Mouse (Mus musculus): ENCODE results near the gene Slc5a2. TPM values are rescaled to one million over a fixed set of nuclear protein-coding genes. Genes with fewer than 3 reads are reported as not detected.
A peak's percentile ranks its signal among the peaks of the same experiment; 100 is the strongest.

The Slc5a2 gene
- total and polyA plus RNA-seq, 2 experiments from 2014 or later, result 0.38 TPM; not detected in 1

DNA sequence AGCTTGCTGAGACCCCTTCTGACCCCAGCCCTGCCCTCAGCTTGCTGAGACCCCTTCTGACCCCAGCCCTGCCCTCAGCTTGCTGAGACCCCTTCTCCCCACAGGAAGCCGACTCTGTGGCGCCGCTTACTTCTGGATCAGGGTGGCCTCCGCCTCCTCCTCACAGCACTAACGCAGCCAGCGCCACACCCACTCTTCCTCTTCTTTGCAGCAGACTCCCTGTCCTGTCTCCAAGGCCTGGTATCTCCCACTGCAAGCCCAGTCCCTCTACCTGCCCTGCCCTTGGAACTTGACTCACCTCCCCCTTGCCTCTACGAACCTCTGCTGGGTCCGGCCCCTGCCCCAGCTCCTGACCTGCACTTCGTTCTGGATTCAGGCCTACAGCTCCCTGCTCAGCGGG is 21.5 kb upstream of the Slc5a2 start:
- ATAC-seq (no peak), DNase-seq (ENCODE audit: low spot score) (no peak)
- Histone ChIP-seq H3K36me3 (ENCODE audit: insufficient read depth, low read length) (peaks cover 41% of the 10 kb centered on the region), H3K9ac (replicated peaks; ENCODE audit: low read length) (no peak overlapping the region), H3K27me3 (ENCODE audit: insufficient read depth, low read length) (no peaks in the 10 kb centered on the region), H3K4me1 (ENCODE audit: insufficient read depth, low read length) (peaks cover 5% of the 10 kb centered on the region; the same call in 1 of the 2 replicates), H3K27ac (no peak overlapping the region), H3K4me3 (ENCODE audit: low read length) (no peak overlapping the region), H3K9me3 (ENCODE audit: low read length) (no peaks in the 10 kb centered on the region), H3K4me2 (ENCODE audit: low read depth, low read length) (no peak overlapping the region)
- TF ChIP-seq CTCF (IDR thresholded peaks at IDR 0.05; ENCODE audit: low read depth), result no peak
- 50% methylated on average over 10 of the region's 10 CpGs for WGBS

DNA sequence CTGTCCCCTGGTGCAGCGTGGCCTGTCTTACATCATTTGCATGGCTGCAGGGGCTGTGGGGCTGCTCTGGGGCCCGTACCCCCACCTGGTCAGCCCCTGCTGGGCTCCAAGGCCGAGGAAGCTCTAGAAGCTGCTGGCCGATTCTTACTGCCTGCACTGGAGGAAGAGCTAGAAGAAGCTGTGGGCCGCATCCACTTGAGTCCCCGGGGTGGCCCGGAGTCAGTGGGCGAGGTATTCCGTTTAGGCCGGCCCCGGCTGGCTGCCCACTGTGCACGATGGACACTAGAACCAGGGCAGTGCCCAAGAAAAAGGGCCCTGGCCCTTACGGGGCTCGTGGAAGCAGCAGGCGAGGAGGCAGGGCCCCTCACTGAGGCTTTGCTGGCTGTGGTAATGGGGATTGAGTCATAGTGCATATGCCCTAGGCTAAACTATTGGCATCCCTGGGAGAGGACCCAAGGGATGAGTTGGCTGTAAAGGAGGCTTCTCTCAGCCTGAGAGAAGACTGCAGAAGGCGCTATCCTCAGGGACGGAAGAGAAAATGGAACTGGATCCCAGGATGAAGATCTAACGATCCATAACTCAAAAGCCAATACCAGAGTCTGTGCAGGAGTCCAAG is 20.9 kb upstream of the Slc5a2 start:
- WGBS, result 84% methylated on average over 18 of the region's 18 CpGs
- DNase-seq (ENCODE audit: low spot score), result no peak
- H3K36me3 ChIP-seq (ENCODE audit: insufficient read depth, low read length), result peaks cover 41% of the 10 kb centered on the region
- TF ChIP-seq CTCF (IDR thresholded peaks at IDR 0.05; ENCODE audit: low read depth), result no peak
- no peak for ATAC-seq
- no peaks in the 10 kb centered on the region for H3K27me3 ChIP-seq (ENCODE audit: insufficient read depth, low read length)
- no peaks in the 10 kb centered on the region for H3K9me3 ChIP-seq (ENCODE audit: low read length)
- no peak overlapping the region for H3K27ac ChIP-seq
- H3K9ac ChIP-seq (replicated peaks; ENCODE audit: low read length), result no peak overlapping the region
- no peak overlapping the region for H3K4me2 ChIP-seq (ENCODE audit: low read depth, low read length)
- H3K4me1 ChIP-seq (ENCODE audit: insufficient read depth, low read length), result peaks cover 5% of the 10 kb centered on the region; the same call in 1 of the 2 replicates
- H3K4me3 ChIP-seq (ENCODE audit: low read length), result no peak overlapping the region

DNA sequence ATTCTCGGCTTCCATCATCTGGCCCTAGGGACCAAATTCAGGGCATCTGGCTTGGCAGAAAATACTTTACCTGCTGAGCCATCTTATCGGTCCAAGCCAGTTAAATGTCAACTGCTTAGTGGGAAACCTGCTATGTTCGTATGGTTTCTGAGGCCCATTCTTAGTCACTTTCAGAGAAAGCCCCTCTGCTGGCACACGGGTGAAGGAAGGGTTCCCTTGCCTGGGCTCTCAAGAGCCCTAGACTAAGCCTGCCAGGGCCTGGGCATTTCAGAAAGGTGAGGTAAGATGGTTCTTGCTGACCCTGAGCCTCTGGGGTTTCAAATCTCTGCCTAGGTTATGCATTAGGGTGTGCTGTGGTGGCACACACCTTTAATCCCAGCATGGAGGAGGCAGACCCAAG is 19.9 kb upstream of the Slc5a2 start:
- DNase-seq (ENCODE audit: low spot score), result no peak
- Histone ChIP-seq H3K4me3 (ENCODE audit: low read length) (no peak overlapping the region), H3K9me3 (ENCODE audit: low read length) (no peaks in the 10 kb centered on the region), H3K27me3 (ENCODE audit: insufficient read depth, low read length) (no peaks in the 10 kb centered on the region), H3K27ac (no peak overlapping the region), H3K9ac (replicated peaks; ENCODE audit: low read length) (no peak overlapping the region), H3K4me2 (ENCODE audit: low read depth, low read length) (no peak overlapping the region), H3K36me3 (ENCODE audit: insufficient read depth, low read length) (peaks cover 36% of the 10 kb centered on the region; the same call in 1 of the 2 replicates), H3K4me1 (ENCODE audit: insufficient read depth, low read length) (peaks cover 5% of the 10 kb centered on the region; the same call in 1 of the 2 replicates)
- WGBS, result 59% methylated on average over 4 of the region's 4 CpGs
- ATAC-seq, result no peak
- TF ChIP-seq CTCF (IDR thresholded peaks at IDR 0.05; ENCODE audit: low read depth), result no peak

DNA sequence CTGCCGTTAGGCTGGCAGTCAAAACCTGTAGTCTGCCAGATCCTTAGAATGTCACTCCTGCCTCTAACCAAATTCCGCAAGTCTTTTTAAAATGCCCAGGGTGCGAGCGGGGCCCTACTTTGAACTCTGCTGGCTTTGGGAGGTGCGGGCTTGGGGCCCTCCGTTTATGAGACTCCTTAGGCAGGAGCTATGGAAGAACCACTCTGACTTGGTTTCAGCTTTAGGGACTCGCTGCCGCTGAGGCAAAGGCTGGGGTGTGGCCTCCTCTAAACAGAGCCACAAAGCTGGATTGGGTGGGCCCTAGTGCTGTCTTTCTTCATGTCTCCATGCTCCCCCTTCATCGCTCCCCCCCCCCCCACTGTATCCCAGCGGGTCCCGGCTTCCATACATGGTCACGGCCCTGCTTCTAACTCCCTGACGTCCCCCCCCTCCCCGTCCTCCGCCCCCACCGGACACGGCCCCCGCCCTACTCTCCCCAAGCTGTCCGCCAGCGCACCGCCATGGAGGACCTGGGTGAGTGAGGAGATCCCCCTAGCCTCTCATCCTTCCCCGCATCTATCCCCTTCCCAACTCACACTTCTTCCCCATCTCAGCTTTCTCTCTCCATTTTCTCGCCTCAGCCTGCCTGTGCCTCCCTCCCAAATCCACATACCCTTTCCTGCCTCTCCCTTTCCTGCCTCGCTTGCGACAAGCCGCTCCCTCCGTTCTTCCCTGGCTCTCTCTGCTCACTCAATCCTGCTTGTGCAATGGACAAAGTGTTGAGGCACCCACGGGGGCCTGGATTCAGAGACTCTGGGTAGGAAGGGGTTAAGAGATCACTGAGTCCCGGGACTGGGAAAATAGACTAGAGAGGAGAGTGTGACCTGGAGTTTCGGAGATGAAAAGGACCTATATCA is 18.7 kb upstream of the Slc5a2 start, which contains the start of gene Tgfb1i1:
Tgfb1i1 (plus strand) TSS at position 317 of the 896 bp plus-strand sequence.
- 2% methylated on average over 26 of the region's 30 CpGs for WGBS
- TF ChIP-seq CTCF (IDR thresholded peaks at IDR 0.05; ENCODE audit: low read depth), result no peak
- Histone ChIP-seq H3K36me3 (ENCODE audit: insufficient read depth, low read length) (peaks cover 29% of the 10 kb centered on the region; the same call in 1 of the 2 replicates), H3K4me1 (ENCODE audit: insufficient read depth, low read length) (peaks cover 5% of the 10 kb centered on the region; the same call in 1 of the 2 replicates), H3K27ac (peak within 1 kb of the TSS; percentile 70), H3K9me3 (ENCODE audit: low read length) (no peaks in the 10 kb centered on the region), H3K9ac (replicated peaks; ENCODE audit: low read length) (peak within 1 kb of the TSS; percentile 59), H3K4me2 (ENCODE audit: low read depth, low read length) (peak within 1 kb of the TSS; percentile 62), H3K4me3 (ENCODE audit: low read length) (peak within 1 kb of the TSS; percentile 41), H3K27me3 (ENCODE audit: insufficient read depth, low read length) (no peaks in the 10 kb centered on the region)
- DNase-seq (ENCODE audit: low spot score), result peak; percentile 50
- peak; percentile 75 for ATAC-seq

DNA sequence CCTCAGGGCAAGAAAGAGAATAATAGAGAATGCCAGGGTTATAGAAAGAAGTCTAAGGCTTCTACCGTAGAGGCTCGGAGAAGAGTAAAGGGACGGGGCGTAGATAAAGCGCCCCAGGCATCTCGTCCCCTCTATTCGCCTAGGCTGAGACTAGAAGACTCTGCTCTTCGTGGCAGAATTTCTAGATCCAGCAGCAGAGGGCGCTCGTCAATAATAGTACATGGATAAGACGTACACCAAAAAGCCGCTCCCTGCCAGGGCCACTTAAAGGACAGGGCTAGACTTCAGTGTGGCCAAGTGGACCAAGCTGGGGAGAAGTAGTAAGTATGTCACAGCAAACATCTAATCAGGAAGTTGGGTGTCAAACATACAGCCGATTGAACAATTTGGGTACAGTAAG is 18.0 kb upstream of the Slc5a2 start:
- Histone ChIP-seq H3K36me3 (ENCODE audit: insufficient read depth, low read length) (peaks cover 22% of the 10 kb centered on the region; the same call in 1 of the 2 replicates), H3K27me3 (ENCODE audit: insufficient read depth, low read length) (no peaks in the 10 kb centered on the region), H3K4me1 (ENCODE audit: insufficient read depth, low read length) (peaks cover 10% of the 10 kb centered on the region; the same call in 1 of the 2 replicates), H3K4me3 (ENCODE audit: low read length) (peak overlapping the region; percentile 41), H3K27ac (peak overlapping the region; percentile 70), H3K4me2 (ENCODE audit: low read depth, low read length) (peak overlapping the region; percentile 62), H3K9me3 (ENCODE audit: low read length) (no peaks in the 10 kb centered on the region), H3K9ac (replicated peaks; ENCODE audit: low read length) (peak overlapping the region; percentile 59)
- ATAC-seq, result peak; percentile 78
- peak; percentile 77 for TF ChIP-seq CTCF (IDR thresholded peaks at IDR 0.05; ENCODE audit: low read depth)
- DNase-seq (ENCODE audit: low spot score), result peak; percentile 95
- under 1% methylated on average over 13 of the region's 13 CpGs for WGBS

DNA sequence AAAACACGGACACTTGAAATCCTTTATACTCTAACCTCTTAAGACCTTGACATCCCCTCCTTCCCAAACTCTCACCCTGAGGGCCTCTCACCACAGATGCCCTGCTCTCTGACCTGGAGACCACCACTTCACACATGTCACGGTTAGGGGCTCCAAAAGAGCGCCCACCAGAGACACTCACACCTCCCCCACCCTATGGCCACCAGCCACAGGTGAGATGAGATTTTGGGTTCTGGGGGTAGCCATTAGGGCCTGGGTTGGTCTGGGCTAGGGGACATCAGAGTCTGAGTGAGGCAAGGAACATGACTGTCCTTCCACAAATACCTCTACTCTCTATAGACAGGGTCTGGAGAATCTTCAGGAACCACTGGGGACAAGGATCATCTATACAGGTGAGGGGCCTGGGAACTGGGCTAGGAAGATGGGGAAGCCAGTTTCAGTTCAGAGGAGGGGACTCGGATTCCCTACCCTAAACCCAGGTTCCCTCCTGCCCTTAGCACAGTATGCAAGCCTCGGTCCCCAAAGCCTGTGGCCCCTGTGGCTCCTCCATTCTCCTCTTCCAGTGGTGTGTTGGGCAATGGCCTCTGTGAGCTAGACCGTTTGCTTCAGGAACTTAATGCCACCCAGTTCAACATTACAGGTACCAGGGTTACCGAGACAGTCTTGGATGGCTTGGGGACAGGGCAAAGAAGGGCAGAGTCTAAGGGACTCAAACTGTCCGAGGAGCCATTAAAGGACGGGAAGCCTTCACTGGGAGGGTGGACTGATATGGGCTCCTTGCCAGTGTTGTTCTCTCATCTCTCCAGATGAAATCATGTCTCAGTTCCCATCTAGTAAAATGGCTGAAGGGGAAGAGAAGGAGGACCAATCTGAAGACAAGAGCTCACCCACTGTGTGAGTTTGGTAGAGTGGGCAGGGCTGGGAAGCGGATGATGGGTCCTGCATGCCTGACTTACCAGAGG is 17.1 kb upstream of the Slc5a2 start:
- H3K27me3 ChIP-seq (ENCODE audit: insufficient read depth, low read length), result no peaks in the 10 kb centered on the region
- DNase-seq (ENCODE audit: low spot score), result no peak
- H3K27ac ChIP-seq, result no peak overlapping the region
- WGBS, result 79% methylated on average over 10 of the region's 10 CpGs
- H3K9me3 ChIP-seq (ENCODE audit: low read length), result no peaks in the 10 kb centered on the region
- TF ChIP-seq CTCF (IDR thresholded peaks at IDR 0.05; ENCODE audit: low read depth), result no peak
- H3K36me3 ChIP-seq (ENCODE audit: insufficient read depth, low read length), result peaks cover 14% of the 10 kb centered on the region; the same call in 1 of the 2 replicates
- peak overlapping the region; percentile 62 for H3K4me2 ChIP-seq (ENCODE audit: low read depth, low read length)
- H3K4me3 ChIP-seq (ENCODE audit: low read length), result no peak overlapping the region
- no peak overlapping the region for H3K9ac ChIP-seq (replicated peaks; ENCODE audit: low read length)
- H3K4me1 ChIP-seq (ENCODE audit: insufficient read depth, low read length), result peaks cover 10% of the 10 kb centered on the region; the same call in 1 of the 2 replicates
- no peak for ATAC-seq

Data from hindbrain, postnatal 0 days (tissue).